Mouse (Mus musculus) layer of hippocampus, adult 9-11 months (tissue): ENCODE results near the gene Dusp16.

Source experiments
- DNase-seq: peaks from one replicate; pipeline ENCODE4 v3.0.0; 2022

Dusp16 gene

DNA sequence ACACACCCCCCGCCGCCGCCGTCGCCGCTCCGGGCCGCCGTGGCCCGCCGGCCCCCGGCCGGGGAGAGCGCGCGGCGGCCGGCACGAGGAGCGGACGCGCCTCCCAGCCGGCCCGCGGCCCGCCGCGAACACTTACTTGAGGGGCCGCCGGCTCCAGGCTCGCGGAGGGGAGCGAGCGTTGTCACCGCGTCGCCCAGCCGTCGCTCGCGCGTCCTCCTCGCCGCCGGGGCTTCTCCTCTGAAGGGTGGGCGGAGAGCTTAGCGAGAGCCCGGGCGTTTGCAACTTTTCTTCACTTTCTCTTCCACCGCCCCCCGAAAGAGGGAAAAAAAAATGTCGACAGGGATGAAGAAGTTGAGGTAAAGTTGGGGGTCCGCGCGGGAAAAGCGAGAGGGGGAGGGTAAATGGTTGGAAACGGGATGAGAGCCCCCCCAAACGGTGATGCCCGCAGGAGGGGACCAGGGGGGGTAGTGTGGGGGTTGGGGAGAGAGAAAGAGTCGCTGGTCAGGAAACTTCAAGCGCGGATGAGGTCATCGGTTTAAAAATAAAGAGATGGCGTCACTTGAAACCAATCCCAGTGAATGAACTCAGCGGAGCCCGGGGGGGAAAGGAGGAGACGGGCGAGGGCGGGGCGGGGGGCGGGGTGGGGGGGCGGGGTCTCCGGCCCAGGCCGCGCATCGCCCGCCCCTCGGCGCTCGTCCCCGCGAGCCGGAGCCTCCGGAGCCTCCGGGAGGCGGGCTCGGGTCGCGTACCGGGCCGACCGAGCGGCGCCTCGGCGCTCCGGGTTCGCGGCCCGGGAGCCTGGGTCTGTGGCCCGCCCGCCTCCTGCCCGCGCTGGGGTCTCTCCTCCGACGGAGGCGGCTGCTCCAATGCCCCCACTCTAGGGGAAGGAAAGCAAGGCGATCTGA, at the start of gene Dusp16:
Gene Dusp16 (minus strand): TSS at position 485 of the 905 bp plus-strand sequence.
- DNase-seq = peak; percentile 93

GRCm38 (mm10) chr6:134840346-134840745, 47.9 kb upstream of the Dusp16 start:
- DNase-seq = no peak

DNA sequence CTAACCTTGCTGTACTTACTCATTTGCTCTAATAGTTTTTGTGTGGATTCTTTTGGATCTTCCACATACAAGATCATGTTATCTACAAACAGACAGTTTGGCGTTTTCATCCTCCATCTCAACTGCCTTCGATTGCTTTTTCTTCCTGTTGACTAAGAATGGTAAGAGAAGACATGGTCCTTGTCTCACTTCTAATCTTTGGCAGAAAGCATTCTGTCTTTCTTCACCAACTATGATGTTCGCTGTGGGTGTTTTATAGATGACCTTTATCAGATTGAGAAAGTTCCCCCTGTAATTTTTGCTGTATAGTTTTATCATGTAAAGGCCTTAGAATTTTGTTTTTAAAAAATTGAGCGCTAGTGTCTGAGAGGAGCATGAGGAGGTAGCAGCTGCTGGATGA, 45.7 kb upstream of the Dusp16 start:
- DNase-seq = no peak

DNA sequence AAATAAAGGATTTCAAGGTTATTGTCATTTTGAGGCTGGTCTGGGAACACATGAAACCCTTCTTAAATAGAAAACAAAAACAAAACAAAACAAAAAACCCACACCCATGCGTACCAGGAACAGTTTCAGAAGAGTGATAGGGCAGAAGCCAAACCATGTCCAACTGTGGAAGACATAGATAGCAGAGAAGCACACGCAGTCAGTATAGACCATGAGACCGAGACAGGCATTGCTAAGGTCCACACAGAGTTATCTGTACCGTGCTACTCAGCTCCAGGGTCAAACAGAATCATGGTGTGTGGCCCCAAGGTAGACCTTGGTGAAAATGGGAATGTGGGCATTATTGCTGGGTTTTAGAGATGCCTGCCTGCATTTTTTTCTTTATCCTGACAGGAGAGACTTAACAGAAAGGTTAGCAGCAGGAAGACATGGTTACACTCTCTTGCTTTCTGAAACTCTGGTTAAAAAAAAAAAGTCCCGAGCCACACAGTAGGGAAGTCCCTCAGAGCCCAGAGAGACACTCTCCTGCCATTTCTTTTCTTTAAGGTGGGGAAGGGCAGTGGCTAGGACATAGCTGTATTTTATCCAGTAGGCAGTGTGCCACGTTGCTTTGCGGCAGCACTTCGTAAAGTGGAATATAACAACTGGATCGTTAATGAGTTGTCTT, 42.3 kb upstream of the Dusp16 start:
- no peak for DNase-seq

DNA sequence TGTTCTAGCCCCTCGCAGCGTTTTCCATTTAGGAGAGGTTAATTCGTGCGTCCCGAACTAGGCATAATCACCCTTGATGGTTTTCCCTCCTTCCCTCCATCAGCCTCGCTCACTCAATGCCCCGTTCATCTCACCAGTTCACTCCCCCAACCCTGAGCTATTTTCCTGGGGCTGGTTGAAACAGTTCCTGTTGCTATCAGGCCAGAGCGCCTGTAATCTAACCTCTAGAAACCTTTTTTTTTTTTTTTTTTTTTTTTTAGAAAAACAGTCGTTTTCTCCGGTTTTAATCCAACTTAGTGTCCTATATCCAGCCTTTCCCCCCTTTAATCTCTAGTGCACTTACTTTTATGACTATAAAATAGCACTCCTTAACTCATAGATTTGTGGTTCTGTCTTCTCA, 38.4 kb upstream of the Dusp16 start:
- DNase-seq = no peak

GRCm38 (mm10) chr6:134829786-134830700, 37.6 kb upstream of the Dusp16 start, which contains the start of gene Crebl2:
TSS of gene Crebl2 (plus strand) at chr6:134830154.
- peak; percentile 99 for DNase-seq

- DNase-seq = no peak
Observed at GRCm38 (mm10) chr6:134822844-134823243, 30.4 kb upstream of the Dusp16 start.

GRCm38 (mm10) chr6:134820411-134820810, 28.0 kb upstream of the Dusp16 start:
- no peak for DNase-seq

DNA sequence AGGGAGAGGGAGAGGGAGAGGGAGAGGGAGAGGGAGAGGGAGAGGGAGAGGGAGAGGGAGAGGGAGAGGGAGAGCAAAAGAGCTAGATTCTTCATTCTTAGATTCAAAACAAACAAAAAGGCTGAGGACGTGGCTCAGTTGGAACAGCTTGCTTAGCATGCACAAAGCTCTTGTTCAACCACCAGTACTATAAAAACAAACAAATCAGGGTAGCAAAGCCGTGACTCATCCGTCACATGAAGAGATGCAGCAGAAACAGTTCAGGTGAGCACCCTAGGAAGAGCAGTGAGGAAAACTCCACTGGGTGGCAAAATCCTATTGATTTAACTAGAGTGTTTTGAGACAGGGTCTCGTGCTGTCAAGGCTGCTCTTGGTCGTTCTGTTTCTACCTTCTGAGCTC, 27.3 kb upstream of the Dusp16 start:
- no peak for DNase-seq

DNA sequence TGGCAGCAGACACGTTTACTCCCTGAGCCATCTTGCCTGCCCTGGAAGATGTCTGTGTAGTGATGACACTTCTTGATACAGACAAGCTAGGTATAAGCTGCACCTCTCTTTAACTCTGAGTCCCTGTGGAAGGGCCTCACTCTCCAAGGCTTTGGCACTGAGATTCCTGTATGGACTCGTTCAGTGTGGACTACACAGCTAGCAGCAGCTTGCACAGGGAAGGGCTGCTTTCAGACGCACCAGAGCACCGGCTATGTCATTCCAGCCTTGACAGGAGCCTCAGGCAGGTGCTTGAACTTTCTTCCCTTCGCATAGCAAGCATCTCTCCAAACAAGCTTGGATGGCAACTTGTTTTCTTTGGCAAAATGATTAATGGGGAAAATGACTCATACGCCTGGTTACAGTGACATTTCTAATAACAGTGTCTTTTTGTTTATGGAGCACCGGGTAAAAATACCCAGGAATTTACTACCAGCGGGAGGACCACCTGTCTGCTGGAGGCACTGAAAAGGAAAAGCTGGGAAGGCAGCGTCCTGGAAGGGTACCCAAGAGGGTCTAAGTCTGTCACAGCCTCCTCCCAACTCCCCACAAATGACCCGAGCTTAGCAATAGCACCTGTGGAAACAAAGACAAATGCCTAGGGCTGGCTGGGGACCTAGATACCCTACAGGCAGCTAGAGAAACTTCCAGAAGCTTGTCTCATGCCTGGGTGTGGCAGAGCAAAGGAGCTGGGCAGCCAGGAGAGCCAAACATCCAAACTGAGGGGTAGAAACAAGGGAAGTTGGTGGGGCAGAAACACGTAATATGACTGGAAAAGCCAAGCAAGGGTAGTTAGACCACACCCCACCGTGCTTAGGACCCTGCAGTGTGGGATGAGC, 24.9 kb upstream of the Dusp16 start:
- DNase-seq = no peak

DNA sequence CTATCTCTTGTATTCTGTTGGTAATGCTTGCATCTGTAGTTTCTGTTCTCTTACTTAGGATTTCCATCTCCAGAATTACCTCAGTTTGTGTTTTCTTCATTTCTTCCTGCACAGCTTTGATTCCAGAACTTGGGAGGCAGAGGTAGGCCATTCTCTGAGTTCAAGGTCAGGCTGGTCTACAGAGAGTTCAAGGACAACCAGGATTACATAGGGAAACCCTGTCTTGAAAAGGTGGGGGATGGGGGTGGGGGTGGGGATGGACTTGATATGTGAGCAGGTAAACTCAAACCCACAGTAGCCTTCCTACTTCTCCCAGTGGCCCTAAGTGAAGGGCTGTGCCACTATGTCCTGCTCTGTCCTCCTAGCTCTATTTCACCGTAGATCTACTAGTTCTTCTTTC, 20.6 kb upstream of the Dusp16 start:
- DNase-seq = no peak

GRCm38 (mm10) chr6:134807794-134808193, 15.4 kb upstream of the Dusp16 start:
- no peak for DNase-seq

- DNase-seq = no peak
Observed at GRCm38 (mm10) chr6:134807091-134807490, 14.7 kb upstream of the Dusp16 start.

DNA sequence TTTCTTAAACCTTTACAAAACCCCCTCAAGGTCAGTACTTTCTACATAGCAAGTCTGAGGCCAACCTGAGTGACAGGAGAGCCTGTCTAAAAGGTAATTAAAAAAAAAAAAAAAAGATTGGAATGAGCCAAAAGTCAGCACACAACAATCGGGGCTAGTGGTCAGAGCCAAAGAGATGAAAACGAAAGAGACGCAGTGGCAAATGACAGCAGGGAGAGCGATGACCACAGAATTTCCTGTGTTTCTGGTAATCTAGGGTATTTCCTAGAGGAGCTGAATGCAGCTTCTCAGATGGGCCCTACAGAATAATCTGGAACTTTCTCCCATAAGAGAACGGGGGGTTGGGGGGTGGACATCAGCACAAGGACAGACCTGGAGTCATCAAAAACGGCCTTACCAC, 13.7 kb upstream of the Dusp16 start:
- DNase-seq = no peak

GRCm38 (mm10) chr6:134804736-134805277, 12.4 kb upstream of the Dusp16 start:
- DNase-seq = no peak

GRCm38 (mm10) chr6:134802641-134803043, 10.2 kb upstream of the Dusp16 start:
- no peak for DNase-seq

DNA sequence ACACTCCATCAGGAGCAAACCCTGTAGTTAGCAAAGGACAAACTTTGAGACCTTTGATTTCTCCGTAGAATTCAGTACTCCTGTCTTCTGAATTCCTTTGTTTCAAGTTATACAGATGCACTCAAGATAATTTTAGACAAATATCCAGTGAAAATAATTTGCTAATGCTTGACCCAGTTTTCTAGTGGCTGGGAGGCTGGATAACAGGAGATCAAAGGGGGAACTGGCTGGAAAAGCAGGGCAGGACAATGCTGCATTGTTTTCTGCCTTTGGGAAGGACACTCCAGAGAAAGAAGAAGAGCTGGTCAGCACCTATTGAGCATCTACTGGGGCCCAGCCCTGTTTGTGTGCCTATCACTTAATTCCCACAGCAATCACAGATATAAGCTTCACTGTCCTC, 9.1 kb upstream of the Dusp16 start:
- DNase-seq = no peak

GRCm38 (mm10) chr6:134796297-134796696, 3.9 kb upstream of the Dusp16 start:
- DNase-seq = no peak

DNA sequence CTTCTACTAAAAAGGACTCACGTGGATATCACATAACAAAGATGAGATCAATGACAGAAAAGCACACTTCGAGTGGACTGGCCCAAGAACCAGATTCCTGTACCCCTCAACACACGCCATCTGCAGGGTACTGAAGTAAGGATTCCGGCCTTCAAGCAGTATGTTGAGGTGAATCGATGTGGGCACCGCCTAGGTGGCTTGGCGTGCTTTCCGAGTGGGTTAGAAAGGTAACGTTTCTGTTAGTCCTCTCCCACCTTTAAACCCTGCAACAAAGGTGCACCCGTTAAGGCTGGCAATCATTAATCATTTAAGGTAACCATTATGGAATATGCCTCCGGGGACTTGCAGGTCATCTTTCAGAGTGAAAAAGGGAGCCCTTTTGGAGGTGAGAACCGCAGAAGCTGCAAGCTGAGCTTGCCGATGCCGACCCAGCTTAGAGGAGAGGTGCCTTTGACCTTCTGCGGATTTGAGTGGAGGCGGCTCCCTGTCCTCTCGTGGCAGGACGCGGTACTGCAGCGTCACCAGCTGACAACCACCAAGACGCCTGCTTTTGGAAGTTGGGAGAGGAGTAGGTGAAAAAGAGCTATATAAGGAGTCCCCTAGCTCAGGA, 1.6 kb upstream of the Dusp16 start:
- peak; percentile 61 for DNase-seq

DNA sequence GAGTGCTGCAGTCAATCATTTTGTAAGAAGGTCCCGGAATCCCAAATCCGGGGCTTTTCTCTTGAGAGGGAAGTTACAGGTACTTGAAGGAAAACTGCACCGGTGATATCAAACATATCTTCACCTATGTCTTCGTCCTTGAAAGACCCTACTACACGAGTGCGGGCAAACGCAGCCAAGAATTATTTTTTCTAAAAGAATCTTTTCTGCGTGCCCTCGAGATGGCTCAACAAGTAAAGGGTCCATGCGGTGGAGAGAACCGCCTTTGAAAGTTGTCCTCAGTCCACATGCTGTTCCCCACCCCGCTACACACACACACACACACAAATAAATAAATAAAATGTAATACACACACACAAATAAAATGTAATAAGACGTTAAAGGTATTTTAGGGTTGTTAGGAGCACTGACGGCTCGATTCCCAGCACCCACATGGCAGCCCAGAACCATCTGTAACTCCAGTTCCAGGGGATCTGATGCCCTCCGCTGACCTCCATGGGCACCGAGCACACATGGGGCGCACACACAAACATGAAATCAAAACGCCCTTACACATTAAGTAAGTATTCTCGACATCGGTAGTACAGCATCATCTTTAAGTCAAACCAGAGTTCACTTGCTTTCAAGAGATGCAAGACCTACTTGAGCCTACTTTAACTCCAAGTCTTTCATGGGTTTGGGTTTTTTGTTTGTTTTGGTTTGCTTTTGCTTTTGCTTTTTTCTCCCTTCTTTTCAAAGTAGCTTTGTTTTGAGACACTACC, 801 bp upstream of the Dusp16 start:
- no peak for DNase-seq
